Mouse (Mus musculus): ENCODE results near the gene St3gal3.

DNA sequence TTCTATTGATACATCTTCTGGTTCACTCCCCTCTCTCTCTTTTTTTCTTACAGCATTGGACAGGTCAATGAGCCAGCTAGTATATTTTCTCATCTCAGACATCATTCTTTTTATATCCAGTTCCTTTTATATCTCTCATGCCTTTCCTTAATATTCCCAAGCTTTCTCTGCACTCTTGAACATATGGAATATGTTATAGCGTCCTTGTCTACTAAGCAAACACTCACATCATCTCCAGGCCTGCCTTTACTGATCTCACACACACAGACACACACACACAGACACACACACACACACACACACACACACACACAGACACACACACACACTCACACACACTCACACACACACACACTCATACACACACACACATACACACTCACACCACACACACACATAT is 96.7 kb downstream of the St3gal3 start:
- no peak for TF ChIP-seq POLR2A (IDR thresholded peaks at IDR 0.05; ENCODE audit: borderline replicate concordance, extremely low read depth, insufficient read depth, insufficient read length, poor library complexity, severe bottlenecking)
- TF ChIP-seq CTCF (IDR thresholded peaks at IDR 0.05; ENCODE audit: borderline replicate concordance, extremely low read depth, insufficient read depth, insufficient read length), result no peak

Data from brain, embryonic 14.5 days (tissue).